Mouse (Mus musculus) inflammation-experienced regulatory T-cells (primary cell): ENCODE results near the gene Skil. TPM values are rescaled to one million over a fixed set of nuclear protein-coding genes. Genes with fewer than 3 reads are reported as not detected.

ENCODE experiments used
- polyA plus RNA-seq, 2 experiments: library from polyadenylated mRNA; unstranded; fragments of 100-300 nt; shearing (Covaris generic); gene quantifications; one replicate each; pipeline ENCODE4 v1.2.1; 2017

Gene Skil
- polyA plus RNA-seq = 10 to 100 TPM; 38.7 to 51.6 TPM

GRCm38 (mm10) chr3:31094531-31095178 lies at the start of gene Skil:
Skil (plus strand) TSS chr3:31095058.

GRCm38 (mm10) chr3:31149706-31150105 lies 54.8 kb downstream of the Skil start, which contains the start of gene Cldn11:
Cldn11 (plus strand) TSS chr3:31149920.

Other genes starting within 250 kb of the Skil start
- 1 to 10 TPM in 1 of 2 experiments, under 1 TPM in 1; 0.94 to 5.2 TPM for gene Gpr160, start 239.1 kb upstream of the Skil start, polyA plus RNA-seq
- 10 to 100 TPM; 17.3 to 31.3 TPM for gene Phc3, start 125.6 kb upstream of the Skil start, polyA plus RNA-seq
- 10 to 100 TPM in 1 of 2 experiments, 1 to 10 TPM in 1; 9.4 to 15.4 TPM for gene Prkci, start 99.3 kb upstream of the Skil start, polyA plus RNA-seq
- not detected for gene Cldn11, start 54.9 kb downstream of the Skil start, polyA plus RNA-seq
- 1 to 10 TPM in 1 of 2 experiments, under 1 TPM in 1; 0.04 to 1.0 TPM for gene Slc7a14, start 215.3 kb downstream of the Skil start, polyA plus RNA-seq